Mouse (Mus musculus): ENCODE results near the gene Emc3.

The Emc3 gene

GRCm38 (mm10) chr6:113530932-113531839 lies at the start of gene Emc3, which contains the start of gene Fancd2:
Gene Emc3 (minus strand): TSS chr6:113531652.
Gene Fancd2 (plus strand): TSS chr6:113531682.
- Histone ChIP-seq H3K27me3 (ENCODE audit: insufficient read depth, low read length) (no peaks in the 10 kb centered on the region), H3K4me1 (replicated peaks; ENCODE audit: low read depth, low read length) (peaks cover 20% of the 10 kb centered on the region)
- TF ChIP-seq CTCF (conservative IDR thresholded peaks at IDR 0.05; ENCODE audit: low read length) = no peak
- TF ChIP-seq NANOG (IDR thresholded peaks at IDR 0.05; ENCODE audit: borderline replicate concordance, low read length) = no peak
- TF ChIP-seq POU5F1 (IDR thresholded peaks at IDR 0.05; ENCODE audit: borderline replicate concordance, low read length) = no peak

GRCm38 (mm10) chr6:113579306-113579705 lies 47.9 kb upstream of the Emc3 start:
- Histone ChIP-seq H3K27me3 (ENCODE audit: insufficient read depth, low read length) (no peaks in the 10 kb centered on the region), H3K4me1 (replicated peaks; ENCODE audit: low read depth, low read length) (no peaks in the 10 kb centered on the region), H3K4me3 (replicated peaks; ENCODE audit: low read length) (no peak overlapping the region), H3K9me3 (ENCODE audit: low read length) (no peaks in the 10 kb centered on the region), H3K36me3 (ENCODE audit: insufficient read depth, low read length) (peaks cover 86% of the 10 kb centered on the region)
- TF ChIP-seq CTCF (conservative IDR thresholded peaks at IDR 0.05; ENCODE audit: low read length) (no peak), NANOG (IDR thresholded peaks at IDR 0.05; ENCODE audit: borderline replicate concordance, low read length) (no peak), POU5F1 (IDR thresholded peaks at IDR 0.05; ENCODE audit: borderline replicate concordance, low read length) (no peak)

More at GRCm38 (mm10) chr6:113530932-113531839, at the start of gene Emc3, which contains the start of gene Fancd2:
- Histone ChIP-seq H3K4me3 (replicated peaks; ENCODE audit: low read length) (peak within 1 kb of the TSS; percentile 96), H3K36me3 (ENCODE audit: insufficient read depth, low read length) (peaks cover 57% of the 10 kb centered on the region), H3K9me3 (ENCODE audit: low read length) (no peaks in the 10 kb centered on the region)

- H3K4me3 ChIP-seq (replicated peaks; ENCODE audit: low read length) = no peak overlapping the region
- H3K9me3 ChIP-seq (ENCODE audit: low read length) = no peaks in the 10 kb centered on the region
- TF ChIP-seq POU5F1 (IDR thresholded peaks at IDR 0.05; ENCODE audit: borderline replicate concordance, low read length) = no peak
- TF ChIP-seq NANOG (IDR thresholded peaks at IDR 0.05; ENCODE audit: borderline replicate concordance, low read length) = no peak
- no peak for TF ChIP-seq CTCF (conservative IDR thresholded peaks at IDR 0.05; ENCODE audit: low read length)
- H3K36me3 ChIP-seq (ENCODE audit: insufficient read depth, low read length) = peaks cover 84% of the 10 kb centered on the region
- no peaks in the 10 kb centered on the region for H3K4me1 ChIP-seq (replicated peaks; ENCODE audit: low read depth, low read length)
- H3K27me3 ChIP-seq (ENCODE audit: insufficient read depth, low read length) = no peaks in the 10 kb centered on the region
These were observed 44.6 kb upstream of the Emc3 start for GRCm38 (mm10) chr6:113576044-113576443.

- peaks cover 14% of the 10 kb centered on the region for H3K4me1 ChIP-seq (replicated peaks; ENCODE audit: low read depth, low read length)
- TF ChIP-seq POU5F1 (IDR thresholded peaks at IDR 0.05; ENCODE audit: borderline replicate concordance, low read length) = no peak
- TF ChIP-seq NANOG (IDR thresholded peaks at IDR 0.05; ENCODE audit: borderline replicate concordance, low read length) = no peak
- no peak for TF ChIP-seq CTCF (conservative IDR thresholded peaks at IDR 0.05; ENCODE audit: low read length)
- peaks cover 100% of the 10 kb centered on the region for H3K36me3 ChIP-seq (ENCODE audit: insufficient read depth, low read length)
- H3K9me3 ChIP-seq (ENCODE audit: low read length) = no peaks in the 10 kb centered on the region
- H3K4me3 ChIP-seq (replicated peaks; ENCODE audit: low read length) = no peak overlapping the region
- no peaks in the 10 kb centered on the region for H3K27me3 ChIP-seq (ENCODE audit: insufficient read depth, low read length)
These were observed 33.1 kb upstream of the Emc3 start for GRCm38 (mm10) chr6:113564557-113564956.

GRCm38 (mm10) chr6:113559736-113560135 lies 28.3 kb upstream of the Emc3 start:
- Histone ChIP-seq H3K36me3 (ENCODE audit: insufficient read depth, low read length) (peaks cover 93% of the 10 kb centered on the region), H3K9me3 (ENCODE audit: low read length) (no peaks in the 10 kb centered on the region), H3K4me3 (replicated peaks; ENCODE audit: low read length) (no peak overlapping the region), H3K27me3 (ENCODE audit: insufficient read depth, low read length) (no peaks in the 10 kb centered on the region), H3K4me1 (replicated peaks; ENCODE audit: low read depth, low read length) (peaks cover 14% of the 10 kb centered on the region)
- no peak for TF ChIP-seq POU5F1 (IDR thresholded peaks at IDR 0.05; ENCODE audit: borderline replicate concordance, low read length)
- no peak for TF ChIP-seq CTCF (conservative IDR thresholded peaks at IDR 0.05; ENCODE audit: low read length)
- TF ChIP-seq NANOG (IDR thresholded peaks at IDR 0.05; ENCODE audit: borderline replicate concordance, low read length) = no peak

- Histone ChIP-seq H3K4me1 (replicated peaks; ENCODE audit: low read depth, low read length) (no peaks in the 10 kb centered on the region), H3K36me3 (ENCODE audit: insufficient read depth, low read length) (peaks cover 90% of the 10 kb centered on the region), H3K27me3 (ENCODE audit: insufficient read depth, low read length) (no peaks in the 10 kb centered on the region), H3K9me3 (ENCODE audit: low read length) (peaks cover 6% of the 10 kb centered on the region; the same call in 1 of the 2 replicates), H3K4me3 (replicated peaks; ENCODE audit: low read length) (no peak overlapping the region)
- TF ChIP-seq NANOG (IDR thresholded peaks at IDR 0.05; ENCODE audit: borderline replicate concordance, low read length) (no peak), POU5F1 (IDR thresholded peaks at IDR 0.05; ENCODE audit: borderline replicate concordance, low read length) (no peak), CTCF (conservative IDR thresholded peaks at IDR 0.05; ENCODE audit: low read length) (no peak)
These were observed 12.5 kb upstream of the Emc3 start for GRCm38 (mm10) chr6:113543906-113544481.

GRCm38 (mm10) chr6:113541610-113542009 lies 10.2 kb upstream of the Emc3 start:
- no peak for TF ChIP-seq NANOG (IDR thresholded peaks at IDR 0.05; ENCODE audit: borderline replicate concordance, low read length)
- no peak for TF ChIP-seq POU5F1 (IDR thresholded peaks at IDR 0.05; ENCODE audit: borderline replicate concordance, low read length)
- no peak for TF ChIP-seq CTCF (conservative IDR thresholded peaks at IDR 0.05; ENCODE audit: low read length)
- Histone ChIP-seq H3K27me3 (ENCODE audit: insufficient read depth, low read length) (no peaks in the 10 kb centered on the region), H3K4me3 (replicated peaks; ENCODE audit: low read length) (no peak overlapping the region), H3K4me1 (replicated peaks; ENCODE audit: low read depth, low read length) (no peaks in the 10 kb centered on the region), H3K36me3 (ENCODE audit: insufficient read depth, low read length) (peaks cover 87% of the 10 kb centered on the region), H3K9me3 (ENCODE audit: low read length) (peaks cover 6% of the 10 kb centered on the region; the same call in 1 of the 2 replicates)

- Histone ChIP-seq H3K4me1 (replicated peaks; ENCODE audit: low read depth, low read length) (peaks cover 18% of the 10 kb centered on the region), H3K4me3 (replicated peaks; ENCODE audit: low read length) (no peak overlapping the region), H3K9me3 (ENCODE audit: low read length) (no peaks in the 10 kb centered on the region), H3K36me3 (ENCODE audit: insufficient read depth, low read length) (peaks cover 66% of the 10 kb centered on the region), H3K27me3 (ENCODE audit: insufficient read depth, low read length) (no peaks in the 10 kb centered on the region)
- TF ChIP-seq CTCF (conservative IDR thresholded peaks at IDR 0.05; ENCODE audit: low read length) (no peak), POU5F1 (IDR thresholded peaks at IDR 0.05; ENCODE audit: borderline replicate concordance, low read length) (no peak), NANOG (IDR thresholded peaks at IDR 0.05; ENCODE audit: borderline replicate concordance, low read length) (no peak)
These were observed 3.4 kb upstream of the Emc3 start for GRCm38 (mm10) chr6:113534886-113535285.

Measured in E14TG2a.4 (cell line).